Mouse (Mus musculus) MEL (cell line): ENCODE measurements at regions not wholly inside any gene's neighbourhood (a gene's known extent, or its start where the extent isn't known, plus 50 kb on each side); places are given as distances from the start of the nearest gene placed in this dataset.

Experiments used
- DNase-seq: peaks from one replicate; pipeline ENCODE4 v3.0.0; 2011; ENCODE audit warnings: low read depth, low spot score
- H3K27ac ChIP-seq: 2 replicates; pipeline ENCODE4 v1.5.1; 2012; ENCODE audit warnings: low read depth, mild to moderate bottlenecking, control low read depth, low read length, moderate library complexity; ENCODE audit not compliant: control insufficient read depth
- H3K27me3 ChIP-seq, 2 experiments: fragments of 150-350 bp in 1 of 2; sonication (generic) in 1 of 2; 2 replicates each; pipeline ENCODE4 v1.6.1; 2012; ENCODE audit warnings: low read length in 2 of 2, mild to moderate bottlenecking in 2 of 2, improper control_type of control experiment in 1 of 2, moderate library complexity in 1 of 2; ENCODE audit not compliant: insufficient read depth in 2 of 2, control insufficient read depth in 1 of 2
- H3K36me3 ChIP-seq, 2 experiments: 2 replicates each; pipeline ENCODE4 v1.6.1; 2012 to 2014; ENCODE audit warnings: low read length in 2 of 2, improper control_type of control experiment in 1 of 2, inconsistent platforms in 1 of 2, mild to moderate bottlenecking in 1 of 2; ENCODE audit not compliant: insufficient read depth in 2 of 2, control insufficient read depth in 1 of 2
- H3K4me1 ChIP-seq, 2 experiments: fragments of 150-350 bp in 1 of 2; sonication (generic) in 1 of 2; 2 replicates each; pipeline ENCODE4 v1.6.1; 2012; ENCODE audit warnings: low read length in 2 of 2, improper control_type of control experiment in 1 of 2, mild to moderate bottlenecking in 1 of 2; ENCODE audit not compliant: insufficient read depth in 2 of 2, control insufficient read depth in 1 of 2
- H3K4me3 ChIP-seq, 2 experiments: fragments of 150-350 bp in 1 of 2; sonication (generic) in 1 of 2; 2 replicates each; pipeline ENCODE4 v1.5.1; 2012; ENCODE audit warnings: low read depth in 2 of 2, low read length in 2 of 2, mild to moderate bottlenecking in 2 of 2, moderate library complexity in 2 of 2, control low read depth in 1 of 2, improper control_type of control experiment in 1 of 2; ENCODE audit not compliant: control insufficient read depth in 1 of 2, insufficient read depth in 1 of 2
- H3K79me2 ChIP-seq: 2 replicates; pipeline ENCODE4 v1.6.1; 2012; ENCODE audit warnings: mild to moderate bottlenecking, low read length, moderate library complexity; ENCODE audit not compliant: control insufficient read depth, poor library complexity, insufficient read depth
- H3K9ac ChIP-seq: 2 replicates; pipeline ENCODE4 v1.6.1; 2012; ENCODE audit warnings: low read depth, mild to moderate bottlenecking, control low read depth, low read length, moderate library complexity; ENCODE audit not compliant: control insufficient read depth, poor library complexity, severe bottlenecking
- H3K9me3 ChIP-seq: fragments of 150-350 bp; sonication (generic); replicated peaks from 2 replicates; pipeline ENCODE4 v1.6.1; 2012; ENCODE audit warnings: mild to moderate bottlenecking, low read length, improper control_type of control experiment, moderate library complexity; ENCODE audit not compliant: insufficient read depth
- BHLHE40 ChIP-seq: IDR thresholded peaks from 2 replicates; pipeline ENCODE4 v1.6.1; 2012; ENCODE audit warnings: low read depth, mild to moderate bottlenecking, inconsistent platforms, low read length, improper control_type of control experiment, borderline replicate concordance
- CHD1 ChIP-seq: IDR thresholded peaks from 2 replicates; pipeline ENCODE4 v1.6.1; 2012; ENCODE audit warnings: low read depth, mild to moderate bottlenecking, inconsistent platforms, low read length, improper control_type of control experiment
- EP300 ChIP-seq, 2 experiments: IDR thresholded peaks; 2 replicates each; pipeline ENCODE4 v1.6.1; 2011; ENCODE audit warnings: improper control_type of control experiment in 2 of 2, low read length in 2 of 2, low read depth in 1 of 2, mild to moderate bottlenecking in 1 of 2
- HCFC1 ChIP-seq: IDR thresholded peaks from 2 replicates; pipeline ENCODE4 v1.6.1; 2012; ENCODE audit warnings: low read depth, mild to moderate bottlenecking, inconsistent platforms, low read length, improper control_type of control experiment, moderate library complexity
- JUND ChIP-seq: IDR thresholded peaks from 2 replicates; pipeline ENCODE4 v1.6.1; 2011; ENCODE audit warnings: low read depth, mild to moderate bottlenecking, improper control_type of control experiment, low read length
- KAT2A ChIP-seq: conservative IDR thresholded peaks from 2 replicates; pipeline ENCODE4 v1.6.1; 2012; ENCODE audit warnings: low read depth, low read length, improper control_type of control experiment, inconsistent platforms
- MAFK ChIP-seq: IDR thresholded peaks from 2 replicates; pipeline ENCODE4 v1.6.1; 2011; ENCODE audit warnings: low read depth, mild to moderate bottlenecking, low read length, improper control_type of control experiment, borderline replicate concordance
- MEF2A ChIP-seq: IDR thresholded peaks from 2 replicates; pipeline ENCODE4 v1.6.1; 2014; ENCODE audit warnings: low read depth, mild to moderate bottlenecking, inconsistent platforms, low read length, improper control_type of control experiment; ENCODE audit not compliant: poor library complexity, insufficient replicate concordance, severe bottlenecking; ENCODE audit errors: extremely low read depth
- MXI1 ChIP-seq: IDR thresholded peaks from 2 replicates; pipeline ENCODE4 v1.6.1; 2011; ENCODE audit warnings: mild to moderate bottlenecking, low read depth, low read length, improper control_type of control experiment
- MYB ChIP-seq: IDR thresholded peaks from 2 replicates; pipeline ENCODE4 v1.6.1; 2011; ENCODE audit warnings: mild to moderate bottlenecking, low read depth, low read length, improper control_type of control experiment
- POLR2AphosphoS2 ChIP-seq: IDR thresholded peaks from 2 replicates; pipeline ENCODE4 v1.6.1; 2011; ENCODE audit warnings: low read length, improper control_type of control experiment
- POLR2AphosphoS5 ChIP-seq: IDR thresholded peaks from 2 replicates; pipeline ENCODE4 v1.6.1; 2012; ENCODE audit warnings: low read depth, borderline replicate concordance, mild to moderate bottlenecking, inconsistent platforms, low read length, moderate library complexity, mixed read lengths
- TAL1 ChIP-seq: IDR thresholded peaks from 2 replicates; pipeline ENCODE4 v1.6.1; 2012; ENCODE audit warnings: mild to moderate bottlenecking, inconsistent platforms, low read length, moderate library complexity, mixed read lengths
- TBP ChIP-seq: IDR thresholded peaks from 2 replicates; pipeline ENCODE4 v1.8.0; 2011; ENCODE audit warnings: low read depth, low read length, improper control_type of control experiment
- TCF12 ChIP-seq: IDR thresholded peaks from 2 replicates; pipeline ENCODE4 v1.6.1; 2014; ENCODE audit warnings: low read depth, mild to moderate bottlenecking, inconsistent platforms, low read length, improper control_type of control experiment, moderate library complexity
- USF2 ChIP-seq, 2 experiments: IDR thresholded peaks; 2 replicates each; pipeline ENCODE4 v1.6.1; 2011 to 2012; ENCODE audit warnings: improper control_type of control experiment in 2 of 2, low read length in 2 of 2, borderline replicate concordance in 1 of 2, inconsistent platforms in 1 of 2, low read depth in 1 of 2, mild to moderate bottlenecking in 1 of 2; ENCODE audit not compliant: insufficient read depth in 1 of 2
- ZC3H11A ChIP-seq: IDR thresholded peaks from 2 replicates; pipeline ENCODE4 v1.6.1; 2012; ENCODE audit warnings: low read depth, mild to moderate bottlenecking, inconsistent platforms, low read length, improper control_type of control experiment
- ZKSCAN1 ChIP-seq: IDR thresholded peaks from 2 replicates; pipeline ENCODE4 v1.6.1; 2012; ENCODE audit warnings: low read depth, mild to moderate bottlenecking, inconsistent platforms, low read length, improper control_type of control experiment, moderate library complexity
- ZMIZ1 ChIP-seq: IDR thresholded peaks from 2 replicates; pipeline ENCODE4 v1.6.1; 2012; ENCODE audit warnings: low read depth, mild to moderate bottlenecking, inconsistent platforms, low read length, improper control_type of control experiment, moderate library complexity

DNA sequence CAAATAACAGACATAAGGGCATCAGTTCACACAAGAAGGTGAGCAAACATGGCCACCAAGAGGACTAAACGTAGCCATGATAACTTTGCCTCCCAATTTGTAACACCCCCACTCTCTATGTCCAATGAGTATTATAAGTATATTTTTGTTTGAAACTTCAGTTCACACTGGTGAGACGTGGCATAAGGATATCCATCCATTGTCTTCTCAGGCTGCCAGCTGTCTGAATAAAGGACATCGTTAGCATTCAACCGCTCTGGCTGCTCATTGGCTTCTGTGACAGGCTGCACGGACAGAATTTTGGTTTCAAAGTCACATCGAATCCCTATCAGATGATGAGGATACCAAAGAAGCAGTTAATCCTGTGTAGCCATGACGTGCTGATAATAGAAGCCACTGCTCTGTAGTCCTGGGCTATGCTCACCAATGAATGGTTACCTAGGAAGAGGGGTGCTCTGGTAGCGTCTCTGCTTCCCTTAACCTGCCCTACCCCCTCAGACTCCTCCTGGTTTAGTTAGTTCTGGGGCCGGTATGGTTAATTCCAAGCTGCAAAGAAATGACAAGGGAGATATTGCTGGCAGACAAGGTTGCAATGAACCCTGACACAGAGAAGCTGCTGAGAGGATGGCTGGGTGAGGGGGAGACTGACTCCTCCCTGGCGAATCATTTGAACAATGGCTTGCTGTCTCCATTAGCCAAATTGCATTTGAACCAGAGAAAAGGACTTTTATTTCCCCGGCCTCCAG, 922.4 kb upstream of the Car8 start:
- H3K4me1 ChIP-seq = no peaks in the 10 kb centered on the region
- no peak overlapping the region for H3K4me3 ChIP-seq
- no peak for DNase-seq
- H3K79me2 ChIP-seq = no peaks in the 10 kb centered on the region
- no peaks in the 10 kb centered on the region for H3K27me3 ChIP-seq
- no peaks in the 10 kb centered on the region for H3K9me3 ChIP-seq
- H3K9ac ChIP-seq = no peak overlapping the region
- H3K36me3 ChIP-seq = no peaks in the 10 kb centered on the region
- no peak overlapping the region for H3K27ac ChIP-seq
- TF ChIP-seq JUND = no peak
- no peak for TF ChIP-seq POLR2AphosphoS5
- no peak for TF ChIP-seq KAT2A
- no peak for TF ChIP-seq MXI1

DNA sequence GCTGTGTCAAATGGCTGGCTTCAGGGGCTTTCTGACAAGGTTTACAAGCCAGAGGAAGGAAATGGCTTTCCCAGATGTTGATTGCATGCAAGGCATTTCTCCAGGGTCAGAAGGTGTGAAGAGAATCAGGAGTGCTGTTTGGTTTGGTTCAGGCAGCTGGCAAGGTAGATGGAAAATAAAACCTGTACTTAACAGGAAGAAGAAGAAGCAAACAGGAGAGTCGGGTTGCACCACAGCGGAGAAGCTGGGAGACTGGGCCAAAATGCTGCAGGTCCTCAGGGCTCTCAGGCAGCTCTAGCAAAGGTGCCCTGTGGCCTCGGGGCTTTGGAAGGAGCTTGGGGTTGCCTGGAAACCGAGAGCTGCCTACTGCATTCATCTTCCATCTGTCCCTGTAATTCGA, 908.9 kb upstream of the Car8 start:
- DNase-seq = no peak
- H3K27ac ChIP-seq = no peak overlapping the region
- TF ChIP-seq HCFC1 = no peak
- TF ChIP-seq ZMIZ1 = no peak
- no peak for TF ChIP-seq TAL1
- TF ChIP-seq BHLHE40 = no peak
- no peak for TF ChIP-seq JUND
- no peak for TF ChIP-seq CHD1
- TF ChIP-seq TCF12 = no peak
- no peak for TF ChIP-seq ZKSCAN1
- no peak for TF ChIP-seq MAFK
- TF ChIP-seq USF2 (IDR thresholded peaks at IDR 0.05; ENCODE audit: borderline replicate concordance in 1 of 2, insufficient read depth in 1 of 2, low read depth in 1 of 2, low read length in 2 of 2) = no peak
- TF ChIP-seq MYB = no peak
- no peak for TF ChIP-seq TBP
- TF ChIP-seq MEF2A = no peak
- TF ChIP-seq EP300 (IDR thresholded peaks at IDR 0.05; ENCODE audit: low read depth in 1 of 2, low read length in 2 of 2) = no peak
- TF ChIP-seq POLR2AphosphoS2 = no peak
- TF ChIP-seq ZC3H11A = no peak
- TF ChIP-seq, all 39 proteins: peak for 0
- H3K79me2 ChIP-seq = no peaks in the 10 kb centered on the region
- no peaks in the 10 kb centered on the region for H3K4me1 ChIP-seq
- H3K9ac ChIP-seq = no peak overlapping the region
- H3K27me3 ChIP-seq = no peaks in the 10 kb centered on the region
- H3K36me3 ChIP-seq = no peaks in the 10 kb centered on the region
- no peak overlapping the region for H3K4me3 ChIP-seq
- no peaks in the 10 kb centered on the region for H3K9me3 ChIP-seq
